Mouse (Mus musculus) T-helper 17 cell (primary cell): ENCODE data around the gene Shb.

Experiments used
- in situ Hi-C, 2 experiments: fragments of 300-600 bp; cut with MboI, MseI; formaldehyde crosslinking; loops; 1 replicate in 1 of 2; 2 replicates in 1 of 2; pipeline ENCODE4 v1.15.1; 2025; ENCODE audit warnings: high pct_unique_total_duplicates in 2 of 2

The Shb gene

GRCm38 (mm10) chr4:45506613-45507012 is 25.7 kb downstream of the Shb start:
- in situ Hi-C loops: no loop called here

GRCm38 (mm10) chr4:45505671-45506070 is 26.6 kb downstream of the Shb start:
- in situ Hi-C loops: no loop called here

- in situ Hi-C loops: no loop called here
Measured at GRCm38 (mm10) chr4:45505191-45505590, 27.1 kb downstream of the Shb start.

- in situ Hi-C loops: no loop called here
Measured at GRCm38 (mm10) chr4:45503816-45504215, 28.5 kb downstream of the Shb start.

- in situ Hi-C loops: no loop called here
Measured at GRCm38 (mm10) chr4:45503380-45503779, 28.9 kb downstream of the Shb start.

- in situ Hi-C loops: no loop called here
Measured at GRCm38 (mm10) chr4:45502002-45502401, 30.3 kb downstream of the Shb start.

GRCm38 (mm10) chr4:45500381-45500780 is 31.9 kb downstream of the Shb start:
- in situ Hi-C loops: no loop called here

GRCm38 (mm10) chr4:45499556-45499955 is 32.7 kb downstream of the Shb start:
- in situ Hi-C loops: loop anchor here in 1 of 2 experiments (10.0 kb wide), 1 partner anchor 1845 kb away; no protein-coding TSS in a partner anchor

GRCm38 (mm10) chr4:45499081-45499480 is 33.2 kb downstream of the Shb start:
- in situ Hi-C loops: loop anchor here in 1 of 2 experiments (10.0 kb wide), 1 partner anchor 1846 kb away; no protein-coding TSS in a partner anchor

- in situ Hi-C loops: loop anchor here in 1 of 2 experiments (10.0 kb wide), 1 partner anchor 1846 kb away; no protein-coding TSS in a partner anchor
Measured at GRCm38 (mm10) chr4:45498345-45498744, 33.9 kb downstream of the Shb start.

- in situ Hi-C loops: loop anchor here in 1 of 2 experiments (10.0 kb wide), 1 partner anchor 1848 kb away; no protein-coding TSS in a partner anchor
Measured at GRCm38 (mm10) chr4:45497282-45497681, 35.0 kb downstream of the Shb start.

GRCm38 (mm10) chr4:45495531-45496201 is 36.6 kb downstream of the Shb start:
- in situ Hi-C loops: loop anchor here in 1 of 2 experiments (10.0 kb wide), 1 partner anchor 1849 kb away; no protein-coding TSS in a partner anchor

- in situ Hi-C loops: loop anchor here in 1 of 2 experiments (10.0 kb wide), 1 partner anchor 1851 kb away; no protein-coding TSS in a partner anchor
Measured at GRCm38 (mm10) chr4:45493786-45494400, 38.4 kb downstream of the Shb start.

- in situ Hi-C loops: loop anchor here in 1 of 2 experiments (10.0 kb wide), 1 partner anchor 1852 kb away; no protein-coding TSS in a partner anchor
Measured at GRCm38 (mm10) chr4:45493118-45493517, 39.2 kb downstream of the Shb start.

GRCm38 (mm10) chr4:45492681-45493081 is 39.6 kb downstream of the Shb start:
- in situ Hi-C loops: loop anchor here in 1 of 2 experiments (10.0 kb wide), 1 partner anchor 1852 kb away; no protein-coding TSS in a partner anchor

- in situ Hi-C loops: loop anchor here in 1 of 2 experiments (10.0 kb wide), 1 partner anchor 1853 kb away; no protein-coding TSS in a partner anchor
Measured at GRCm38 (mm10) chr4:45491685-45492601, 40.3 kb downstream of the Shb start.

GRCm38 (mm10) chr4:45491119-45491679 is 41.1 kb downstream of the Shb start:
- in situ Hi-C loops: loop anchor here in 1 of 2 experiments (10.0 kb wide), 1 partner anchor 1854 kb away; no protein-coding TSS in a partner anchor

- in situ Hi-C loops: loop anchor here in 1 of 2 experiments (10.0 kb wide), 1 partner anchor 1855 kb away; no protein-coding TSS in a partner anchor
Measured at GRCm38 (mm10) chr4:45490036-45490752, 42.1 kb downstream of the Shb start.

GRCm38 (mm10) chr4:45489141-45490035 is 42.9 kb downstream of the Shb start:
- in situ Hi-C loops: loop anchor here in 1 of 2 experiments (10.0 kb wide), 1 partner anchor 1855 kb away; no protein-coding TSS in a partner anchor
